Mouse (Mus musculus): ENCODE results near the gene Gabbr2. TPM values are rescaled to one million over a fixed set of nuclear protein-coding genes. Genes with fewer than 3 reads are reported as not detected.
A peak's percentile ranks its signal among the peaks of the same experiment; 100 is the strongest.

Gene Gabbr2
- polyA plus RNA-seq, 1 experiment from 2014 or later: 0.04 TPM

- no peaks in the 10 kb centered on the region for H3K4me1 ChIP-seq (replicated peaks; ENCODE audit: control insufficient read depth, insufficient read depth)
- 89% methylated on average over 3 of the region's 3 CpGs for WGBS
These were observed 218.4 kb downstream of the Gabbr2 start for GRCm38 (mm10) chr4:46773243-46773642.

GRCm38 (mm10) chr4:46772591-46772990, 219.1 kb downstream of the Gabbr2 start:
- ATAC-seq (ENCODE audit: low FRiP score, low TSS enrichment) (no peak), DNase-seq (ENCODE audit: low spot score) (no peak)
- no peaks in the 10 kb centered on the region for H3K4me1 ChIP-seq (replicated peaks; ENCODE audit: control insufficient read depth, insufficient read depth)
- H3K9ac ChIP-seq (ENCODE audit: low read length): no peak overlapping the region
- H3K27ac ChIP-seq (replicated peaks): no peak overlapping the region
- H3K4me3 ChIP-seq (ENCODE audit: low read depth, low read length): no peak overlapping the region
- H3K9me3 ChIP-seq (ENCODE audit: control insufficient read depth, low read length): no peaks in the 10 kb centered on the region
- no peaks in the 10 kb centered on the region for H3K36me3 ChIP-seq (ENCODE audit: control insufficient read depth, insufficient read depth, low read length)
- H3K27me3 ChIP-seq (ENCODE audit: control insufficient read depth, insufficient read depth, low read length): no peaks in the 10 kb centered on the region
- no peak overlapping the region for H3K4me2 ChIP-seq (replicated peaks; ENCODE audit: low read depth)
- TF ChIP-seq CTCF (IDR thresholded peaks at IDR 0.05; ENCODE audit: low read depth): no peak
- no peak for TF ChIP-seq EP300 (optimal IDR thresholded peaks at IDR 0.05)
- 89% methylated on average over 2 of the region's 2 CpGs for WGBS

More at GRCm38 (mm10) chr4:46773243-46773642, 218.4 kb downstream of the Gabbr2 start:
- H3K27ac ChIP-seq (replicated peaks): no peak overlapping the region
- no peak overlapping the region for H3K9ac ChIP-seq (ENCODE audit: low read length)
- TF ChIP-seq EP300 (optimal IDR thresholded peaks at IDR 0.05) (no peak), CTCF (IDR thresholded peaks at IDR 0.05; ENCODE audit: low read depth) (peak; percentile 51)
- H3K36me3 ChIP-seq (ENCODE audit: control insufficient read depth, insufficient read depth, low read length): no peaks in the 10 kb centered on the region
- H3K9me3 ChIP-seq (ENCODE audit: control insufficient read depth, low read length): no peaks in the 10 kb centered on the region
- DNase-seq (ENCODE audit: low spot score) (no peak), ATAC-seq (ENCODE audit: low FRiP score, low TSS enrichment) (no peak)
- H3K4me3 ChIP-seq (ENCODE audit: low read depth, low read length): no peak overlapping the region
- no peaks in the 10 kb centered on the region for H3K27me3 ChIP-seq (ENCODE audit: control insufficient read depth, insufficient read depth, low read length)
- H3K4me2 ChIP-seq (replicated peaks; ENCODE audit: low read depth): no peak overlapping the region

GRCm38 (mm10) chr4:46771116-46771515, 220.6 kb downstream of the Gabbr2 start:
- H3K4me3 ChIP-seq (ENCODE audit: low read depth, low read length): no peak overlapping the region
- H3K4me2 ChIP-seq (replicated peaks; ENCODE audit: low read depth): no peak overlapping the region
- DNase-seq (ENCODE audit: low spot score) (no peak), ATAC-seq (ENCODE audit: low FRiP score, low TSS enrichment) (no peak)
- no peaks in the 10 kb centered on the region for H3K4me1 ChIP-seq (replicated peaks; ENCODE audit: control insufficient read depth, insufficient read depth)
- H3K27ac ChIP-seq (replicated peaks): no peak overlapping the region
- no peaks in the 10 kb centered on the region for H3K9me3 ChIP-seq (ENCODE audit: control insufficient read depth, low read length)
- TF ChIP-seq EP300 (optimal IDR thresholded peaks at IDR 0.05): no peak
- TF ChIP-seq CTCF (IDR thresholded peaks at IDR 0.05; ENCODE audit: low read depth): no peak
- WGBS: 81% methylated on average over 12 of the region's 12 CpGs
- H3K36me3 ChIP-seq (ENCODE audit: control insufficient read depth, insufficient read depth, low read length): no peaks in the 10 kb centered on the region
- no peaks in the 10 kb centered on the region for H3K27me3 ChIP-seq (ENCODE audit: control insufficient read depth, insufficient read depth, low read length)
- H3K9ac ChIP-seq (ENCODE audit: low read length): no peak overlapping the region

GRCm38 (mm10) chr4:46770635-46771034, 221.0 kb downstream of the Gabbr2 start:
- WGBS: 88% methylated on average over 2 of the region's 2 CpGs
- H3K9me3 ChIP-seq (ENCODE audit: control insufficient read depth, low read length): no peaks in the 10 kb centered on the region
- DNase-seq (ENCODE audit: low spot score): no peak
- H3K9ac ChIP-seq (ENCODE audit: low read length): no peak overlapping the region
- no peak overlapping the region for H3K4me2 ChIP-seq (replicated peaks; ENCODE audit: low read depth)
- no peaks in the 10 kb centered on the region for H3K27me3 ChIP-seq (ENCODE audit: control insufficient read depth, insufficient read depth, low read length)
- no peaks in the 10 kb centered on the region for H3K4me1 ChIP-seq (replicated peaks; ENCODE audit: control insufficient read depth, insufficient read depth)
- no peak for ATAC-seq (ENCODE audit: low FRiP score, low TSS enrichment)
- no peak overlapping the region for H3K27ac ChIP-seq (replicated peaks)
- no peak for TF ChIP-seq CTCF (IDR thresholded peaks at IDR 0.05; ENCODE audit: low read depth)
- TF ChIP-seq EP300 (optimal IDR thresholded peaks at IDR 0.05): no peak
- H3K36me3 ChIP-seq (ENCODE audit: control insufficient read depth, insufficient read depth, low read length): no peaks in the 10 kb centered on the region
- H3K4me3 ChIP-seq (ENCODE audit: low read depth, low read length): no peak overlapping the region

GRCm38 (mm10) chr4:46770090-46770489, 221.6 kb downstream of the Gabbr2 start:
- Histone ChIP-seq H3K9me3 (ENCODE audit: control insufficient read depth, low read length) (no peaks in the 10 kb centered on the region), H3K9ac (ENCODE audit: low read length) (no peak overlapping the region), H3K27me3 (ENCODE audit: control insufficient read depth, insufficient read depth, low read length) (no peaks in the 10 kb centered on the region), H3K4me2 (replicated peaks; ENCODE audit: low read depth) (no peak overlapping the region), H3K4me3 (ENCODE audit: low read depth, low read length) (no peak overlapping the region), H3K27ac (replicated peaks) (no peak overlapping the region), H3K36me3 (ENCODE audit: control insufficient read depth, insufficient read depth, low read length) (no peaks in the 10 kb centered on the region), H3K4me1 (replicated peaks; ENCODE audit: control insufficient read depth, insufficient read depth) (no peaks in the 10 kb centered on the region)
- no peak for TF ChIP-seq CTCF (IDR thresholded peaks at IDR 0.05; ENCODE audit: low read depth)
- TF ChIP-seq EP300 (optimal IDR thresholded peaks at IDR 0.05): no peak
- DNase-seq (ENCODE audit: low spot score): no peak
- WGBS: 83% methylated on average over 8 of the region's 8 CpGs
- no peak for ATAC-seq (ENCODE audit: low FRiP score, low TSS enrichment)

GRCm38 (mm10) chr4:46766326-46766725, 225.3 kb downstream of the Gabbr2 start:
- Histone ChIP-seq H3K27me3 (ENCODE audit: control insufficient read depth, insufficient read depth, low read length) (no peaks in the 10 kb centered on the region), H3K9me3 (ENCODE audit: control insufficient read depth, low read length) (no peaks in the 10 kb centered on the region), H3K27ac (replicated peaks) (no peak overlapping the region), H3K4me2 (replicated peaks; ENCODE audit: low read depth) (no peak overlapping the region), H3K4me1 (replicated peaks; ENCODE audit: control insufficient read depth, insufficient read depth) (no peaks in the 10 kb centered on the region), H3K36me3 (ENCODE audit: control insufficient read depth, insufficient read depth, low read length) (no peaks in the 10 kb centered on the region), H3K9ac (ENCODE audit: low read length) (no peak overlapping the region), H3K4me3 (ENCODE audit: low read depth, low read length) (no peak overlapping the region)
- WGBS: 84% methylated on average over 7 of the region's 7 CpGs
- ATAC-seq (ENCODE audit: low FRiP score, low TSS enrichment): no peak
- no peak for DNase-seq (ENCODE audit: low spot score)
- TF ChIP-seq EP300 (optimal IDR thresholded peaks at IDR 0.05): no peak
- no peak for TF ChIP-seq CTCF (IDR thresholded peaks at IDR 0.05; ENCODE audit: low read depth)

All from stomach, postnatal 0 days (tissue).